Mouse (Mus musculus): Measurements from ENCODE around the gene Accs.

DNA sequence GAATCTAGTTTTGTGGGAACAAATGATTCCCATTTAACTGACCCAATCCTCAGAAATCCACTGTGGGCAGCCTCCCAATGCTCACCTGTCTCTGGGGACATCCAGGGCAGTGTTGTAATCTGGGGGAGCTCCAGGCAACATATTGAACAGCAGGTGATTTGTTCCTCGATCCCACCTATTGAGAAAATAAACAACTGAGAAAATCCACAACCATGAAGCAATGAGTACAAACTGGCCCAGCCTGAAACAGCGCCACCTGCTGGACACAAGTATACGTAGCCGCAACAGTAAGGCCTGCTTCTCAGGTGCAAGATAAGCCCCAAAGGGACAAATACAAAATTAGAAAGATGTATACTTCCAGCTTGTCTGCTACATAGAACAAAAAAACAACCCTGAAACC lies 37.9 kb downstream of the Accs start:
- TF ChIP-seq TCF12 (IDR thresholded peaks at IDR 0.05; ENCODE audit: insufficient read depth, poor library complexity, severe bottlenecking) (no peak), POLR2A (IDR thresholded peaks at IDR 0.05; ENCODE audit: insufficient read length, low read depth) (no peak), MYOG (IDR thresholded peaks at IDR 0.05; ENCODE audit: control insufficient read depth in 1 of 3, insufficient read depth in 1 of 3, insufficient read length in 2 of 3, low read depth in 2 of 3) (no peak), CEBPB (IDR thresholded peaks at IDR 0.05; ENCODE audit: insufficient read depth, poor library complexity, severe bottlenecking) (no peak), USF1 (IDR thresholded peaks at IDR 0.05; ENCODE audit: low read depth) (no peak), TCF3 (IDR thresholded peaks at IDR 0.05; ENCODE audit: insufficient read length, low read depth) (no peak), MYOD1 (IDR thresholded peaks at IDR 0.05; ENCODE audit: control insufficient read depth in 1 of 3, insufficient read length in 2 of 3, low read depth in 2 of 3) (no peak), MAX (IDR thresholded peaks at IDR 0.05; ENCODE audit: low read depth) (no peak), REST (IDR thresholded peaks at IDR 0.05; ENCODE audit: insufficient read depth, insufficient read length) (no peak), E2F4 (IDR thresholded peaks at IDR 0.05; ENCODE audit: insufficient read depth) (no peak)

Measured in myocyte (in vitro differentiated cells).